9 mouse cellular contexts compared by ENCODE assay signal in the genomic region with DNA sequence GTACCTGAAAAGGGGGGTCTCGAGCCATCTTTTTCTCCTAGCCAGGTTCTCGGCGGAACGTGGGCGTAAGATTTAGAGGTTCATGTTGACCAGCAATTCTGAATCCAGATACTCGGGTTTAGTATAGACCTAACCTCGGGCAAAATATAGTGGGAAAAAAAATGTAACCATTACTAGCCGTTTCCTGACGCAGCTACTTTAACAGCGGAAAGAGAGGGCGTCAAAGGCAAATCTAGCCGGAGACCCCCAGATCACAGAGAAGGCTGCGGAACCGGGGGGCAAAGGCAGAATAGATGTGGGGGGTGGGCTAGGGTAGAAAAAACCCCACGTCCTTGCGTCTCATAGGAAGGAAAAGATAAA. TPM values are rescaled to one million over a fixed set of nuclear protein-coding genes. Genes with fewer than 3 reads are reported as not detected.
A peak's percentile ranks its signal among the peaks of the same experiment; 100 is the strongest.
DNase-seq lines count a peak whose midpoint lies in the region; ATAC-seq and TF ChIP-seq lines count a peak whose summit lies in the region.
"Had no signal": no experiment of that assay in that cellular context is flagged by ENCODE, and none has a peak within 500 bp of the region (broad histone marks: within the 10 kb centered on the region; RNA-seq: fewer than 3 reads in every experiment).

No protein-coding gene starts in this region.

- H3K27ac ChIP-seq in kidney, postnatal 0 days: no peak overlapping the region
- peak overlapping the region; percentile 85 for H3K27ac ChIP-seq in forebrain, embryonic 10.5 days
- peak overlapping the region; percentile 36 for H3K27ac ChIP-seq in intestine, embryonic 16.5 days (ENCODE audit: low read length)
- H3K27ac ChIP-seq in neural tube, embryonic 12.5 days: 0 out of 2 replicates have a peak overlapping the region, but pooled peaks have one; percentile 26

- ATAC-seq in kidney, postnatal 0 days (replicated peaks; ENCODE audit: low FRiP score, low read depth): no peak
- ATAC-seq in intestine, embryonic 16.5 days: no peak
- ATAC-seq in neural tube, embryonic 12.5 days (ENCODE audit: low FRiP score, low read depth): no peak
- ATAC-seq in inflammation-experienced regulatory T-cells, adult 6 months: no peak

- peak overlapping the region; percentile 46 for H3K4me2 ChIP-seq in kidney, postnatal 0 days (ENCODE audit: low read length)
- peak overlapping the region; percentile 44 for H3K4me2 ChIP-seq in intestine, embryonic 16.5 days (ENCODE audit: low read depth, low read length)
- peak overlapping the region; percentile 52 for H3K4me2 ChIP-seq in neural tube, embryonic 12.5 days (replicated peaks)

- H3K36me3 ChIP-seq in kidney, postnatal 0 days (ENCODE audit: insufficient read depth, low read length): no peaks in the 10 kb centered on the region
- peaks cover 51% of the 10 kb centered on the region for H3K36me3 ChIP-seq in forebrain, embryonic 10.5 days (replicated peaks)
- H3K36me3 ChIP-seq in intestine, embryonic 16.5 days (ENCODE audit: control insufficient read depth, insufficient read depth, low read length): peaks cover 3% of the 10 kb centered on the region; the same call in 1 of the 2 replicates
- peaks cover 11% of the 10 kb centered on the region for H3K36me3 ChIP-seq in neural tube, embryonic 12.5 days

- H3K4me3 ChIP-seq in kidney, postnatal 0 days (replicated peaks; ENCODE audit: low read depth, low read length): peak overlapping the region; percentile 30
- H3K4me3 ChIP-seq in forebrain, embryonic 10.5 days: peak overlapping the region; percentile 57
- peak overlapping the region; percentile 53 for H3K4me3 ChIP-seq in intestine, embryonic 16.5 days (ENCODE audit: low read length)
- H3K4me3 ChIP-seq in neural tube, embryonic 12.5 days: peak overlapping the region; percentile 46

- no peaks in the 10 kb centered on the region for H3K4me1 ChIP-seq in kidney, postnatal 0 days (replicated peaks; ENCODE audit: insufficient read depth, low read length)
- peaks cover 41% of the 10 kb centered on the region for H3K4me1 ChIP-seq in forebrain, embryonic 10.5 days
- 0 out of 2 replicates have a peak, but pooled peaks cover 4% of the 10 kb centered on the region for H3K4me1 ChIP-seq in intestine, embryonic 16.5 days (ENCODE audit: control insufficient read depth, insufficient read depth, low read length)
- 0 out of 2 replicates have a peak, but pooled peaks cover 5% of the 10 kb centered on the region for H3K4me1 ChIP-seq in neural tube, embryonic 12.5 days

- H3K9me3 ChIP-seq in kidney, postnatal 0 days (replicated peaks; ENCODE audit: low read length): peaks cover 13% of the 10 kb centered on the region
- H3K9me3 ChIP-seq in forebrain, embryonic 10.5 days: peaks cover 74% of the 10 kb centered on the region
- peaks cover 21% of the 10 kb centered on the region for H3K9me3 ChIP-seq in intestine, embryonic 16.5 days (ENCODE audit: control insufficient read depth, low read length)
- H3K9me3 ChIP-seq in neural tube, embryonic 12.5 days: peaks cover 46% of the 10 kb centered on the region

- no peak for DNase-seq in kidney, postnatal 0 days (ENCODE audit: low spot score)
- DNase-seq in kidney, postnatal 4 days: no peak
- no peak for DNase-seq in forebrain, embryonic 10.5 days (ENCODE audit: extremely low spot score, low spot score)
- no peak for DNase-seq in embryo, embryonic 9.5 days (ENCODE audit: extremely low spot score)
- DNase-seq in urinary bladder, postnatal 25 days (ENCODE audit: low spot score): no peak
- DNase-seq: kidney, postnatal 25 days had no signal

- H3K27me3 ChIP-seq in kidney, postnatal 0 days (ENCODE audit: insufficient read depth, low read length): no peaks in the 10 kb centered on the region
- H3K27me3 ChIP-seq in forebrain, embryonic 10.5 days (ENCODE audit: poor library complexity, severe bottlenecking): peaks cover 13% of the 10 kb centered on the region
- H3K27me3 ChIP-seq in intestine, embryonic 16.5 days (replicated peaks; ENCODE audit: control insufficient read depth, insufficient read depth, low read length): no peaks in the 10 kb centered on the region
- H3K27me3 ChIP-seq in neural tube, embryonic 12.5 days (replicated peaks): no peaks in the 10 kb centered on the region

- 0 out of 2 replicates have a peak overlapping the region, but pooled peaks have one; percentile 18 for H3K9ac ChIP-seq in kidney, postnatal 0 days (ENCODE audit: low read depth, low read length)
- peak overlapping the region; percentile 69 for H3K9ac ChIP-seq in intestine, embryonic 16.5 days (ENCODE audit: low read depth, low read length)
- peak overlapping the region; percentile 72 for H3K9ac ChIP-seq in neural tube, embryonic 12.5 days

- TF ChIP-seq CTCF in kidney, postnatal 0 days (IDR thresholded peaks at IDR 0.05; ENCODE audit: low read depth): no peak

- 50% methylated on average over 16 of the region's 16 CpGs for WGBS in kidney, postnatal 0 days
- WGBS in forebrain, embryonic 10.5 days: 44% methylated on average over 16 of the region's 16 CpGs
- 36% methylated on average over 16 of the region's 16 CpGs for WGBS in intestine, embryonic 16.5 days
- WGBS in neural tube, embryonic 12.5 days: 45% methylated on average over 16 of the region's 16 CpGs

RNA-seq across cellular contexts. Expression of a gene that starts 58.6 kb away (rescaled TPM):
- polyA plus RNA-seq in kidney, postnatal 0 days (2015; fragmentation: Nextera tagmentation; extraction: Ambion mirVana): 0.13 TPM in 2 replicates
- 1.0 TPM in 2 replicates for polyA plus RNA-seq in forebrain, embryonic 10.5 days (2016; fragmentation: Nextera tagmentation; extraction: Ambion mirVana)
- 0.98 TPM in 2 replicates for polyA plus RNA-seq in intestine, embryonic 16.5 days (2015; fragmentation: Nextera tagmentation; extraction: Ambion mirVana)
- 1.4 and 1.5 TPM in 2 replicates for polyA plus RNA-seq in neural tube, embryonic 12.5 days (2016; fragmentation: Nextera tagmentation; extraction: Ambion mirVana)
- not detected for polyA plus RNA-seq in inflammation-experienced regulatory T-cells, adult 6 months (2017; shearing (Covaris generic))

Comparison
In these comparisons a context has a peak if more than half of its experiments do, and no peak if none do; other contexts are left out.
1. H3K9ac ChIP-seq: peak in every context shown above with its lines; median percentile 72 in neural tube, embryonic 12.5 days; 69 in intestine, embryonic 16.5 days; 18 in kidney, postnatal 0 days.